In the genomic region with DNA sequence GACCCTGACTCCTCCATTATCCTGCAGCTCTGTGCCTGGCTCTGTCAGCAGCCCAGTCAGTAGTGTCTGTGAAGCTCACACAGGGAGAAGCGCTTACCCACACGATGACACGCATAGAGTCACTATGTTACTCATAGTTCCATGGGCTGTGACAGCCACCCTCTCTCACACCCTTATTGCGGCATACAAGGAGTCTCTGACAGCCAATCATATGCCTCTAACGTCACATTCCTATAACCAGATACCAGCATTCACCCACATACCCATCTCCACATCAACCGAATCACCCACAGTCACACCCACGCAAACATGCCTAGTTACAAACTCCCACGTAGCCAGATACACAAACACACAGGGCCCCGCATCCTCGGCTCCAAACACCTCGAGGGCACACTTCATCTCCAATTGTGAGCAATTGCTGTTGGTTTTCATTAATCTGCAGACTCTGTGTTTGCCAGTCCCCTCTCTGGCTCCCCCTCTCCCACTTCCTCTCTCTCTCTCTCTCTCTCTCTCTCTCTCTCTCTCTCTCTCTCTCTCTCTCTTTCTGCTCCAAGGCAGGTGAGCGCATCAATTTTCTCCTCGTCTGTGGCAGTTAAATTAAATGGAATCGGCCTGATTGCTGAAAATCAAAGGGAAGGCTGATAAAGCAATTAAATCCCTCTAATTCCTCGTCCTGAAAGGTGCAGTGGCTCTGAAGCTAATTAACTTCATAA, we compare ENCODE assay signal across 20 mouse cellular contexts. TPM values are rescaled to one million over a fixed set of nuclear protein-coding genes. Genes with fewer than 3 reads are reported as not detected.
DNase-seq lines count a peak whose midpoint lies in the region; ATAC-seq and TF ChIP-seq lines count a peak whose summit lies in the region.
"Had no signal": no experiment of that assay in that cellular context is flagged by ENCODE, and none has a peak within 500 bp of the region (broad histone marks: within the 10 kb centered on the region; RNA-seq: fewer than 3 reads in every experiment).

No protein-coding gene starts in this region.

- H3K36me3 ChIP-seq in forebrain, postnatal 0 days (ENCODE audit: insufficient read depth): no peaks in the 10 kb centered on the region
- H3K36me3 ChIP-seq in forebrain, embryonic 13.5 days (ENCODE audit: poor library complexity, severe bottlenecking): no peaks in the 10 kb centered on the region
- H3K36me3 ChIP-seq: embryonic facial prominence, embryonic 10.5 days; liver, embryonic 15.5 days had no signal

- TF ChIP-seq CTCF in forebrain, postnatal 0 days (IDR thresholded peaks at IDR 0.05; ENCODE audit: low read depth): no peak

- WGBS in forebrain, postnatal 0 days: 40% methylated on average over 15 of the region's 15 CpGs
- 42% methylated on average over 15 of the region's 15 CpGs for WGBS in forebrain, embryonic 13.5 days

- no peaks in the 10 kb centered on the region for H3K9me3 ChIP-seq in forebrain, postnatal 0 days (ENCODE audit: low read length)
- H3K9me3 ChIP-seq in forebrain, embryonic 13.5 days (replicated peaks): no peaks in the 10 kb centered on the region
- H3K9me3 ChIP-seq: embryonic facial prominence, embryonic 10.5 days; liver, embryonic 15.5 days; megakaryocyte, embryonic 14.5 days had no signal

- H3K27ac ChIP-seq in forebrain, postnatal 0 days (ENCODE audit: low read depth, low read length): no peak overlapping the region
- H3K27ac ChIP-seq in forebrain, embryonic 13.5 days: no peak overlapping the region
- H3K27ac ChIP-seq: embryonic facial prominence, embryonic 10.5 days; heart, adult 2 months; liver, embryonic 15.5 days had no signal

- H3K4me1 ChIP-seq in forebrain, postnatal 0 days (ENCODE audit: insufficient read depth): no peaks in the 10 kb centered on the region
- H3K4me1 ChIP-seq in forebrain, embryonic 13.5 days: no peaks in the 10 kb centered on the region
- H3K4me1 ChIP-seq: liver, embryonic 15.5 days; megakaryocyte, embryonic 14.5 days had no signal

- H3K27me3 ChIP-seq in forebrain, postnatal 0 days (ENCODE audit: insufficient read depth, low read length): no peaks in the 10 kb centered on the region; the same call in 1 of the 2 replicates
- H3K27me3 ChIP-seq in forebrain, embryonic 13.5 days: peaks cover 64% of the 10 kb centered on the region

- H3K9ac ChIP-seq in forebrain, postnatal 0 days: no peak overlapping the region
- no peak overlapping the region for H3K9ac ChIP-seq in forebrain, embryonic 13.5 days
- H3K9ac ChIP-seq: liver, embryonic 15.5 days had no signal

- no peak for DNase-seq in forebrain, postnatal 0 days
- DNase-seq in layer of hippocampus, adult 18-20 months (ENCODE audit: low spot score in 2 of 2): peak; percentile 39 to 68
- no peak for DNase-seq in layer of hippocampus, adult 9-10 months (ENCODE audit: low spot score)
- peak; percentile 29 to 42 for DNase-seq in right cerebral cortex, adult 2 months (ENCODE audit: low spot score in 2 of 2)
- no peak for DNase-seq in right cerebral cortex, postnatal 14 days
- DNase-seq in B cell, adult 2 months: no peak
- no peak for DNase-seq in kidney, postnatal 36 days
- DNase-seq: adrenal gland, postnatal 10 days; cerebellum, adult 18-20 months; heart, adult 2 months; kidney, adult 2 months; kidney, postnatal 14 days; thymus, postnatal 25 days had no signal

- H3K4me2 ChIP-seq in forebrain, postnatal 0 days (ENCODE audit: low read depth): no peak overlapping the region
- H3K4me2 ChIP-seq in forebrain, embryonic 13.5 days: no peak overlapping the region
- H3K4me2 ChIP-seq: liver, embryonic 15.5 days had no signal

- ATAC-seq in forebrain, postnatal 0 days: peak; percentile 32
- no peak for ATAC-seq in forebrain, embryonic 13.5 days
- ATAC-seq: forebrain, embryonic 16.5 days; lung, postnatal 0 days had no signal

- H3K4me3 ChIP-seq in forebrain, postnatal 0 days (ENCODE audit: low read depth, low read length): no peak overlapping the region
- H3K4me3 ChIP-seq in forebrain, embryonic 13.5 days: no peak overlapping the region
- H3K4me3 ChIP-seq: embryonic facial prominence, embryonic 10.5 days; heart, adult 2 months; liver, embryonic 15.5 days; megakaryocyte, embryonic 14.5 days; myocyte had no signal

RNA-seq across cellular contexts. Expression of a gene that starts 56.6 kb away (rescaled TPM):
- 42.7 and 50.0 TPM in 2 replicates for total RNA-seq in forebrain, postnatal 0 days (2014; rRNA removed)
- 11.1 and 16.1 TPM in 2 replicates for polyA plus RNA-seq in forebrain, postnatal 0 days (2015; fragmentation: Nextera tagmentation; extraction: Ambion mirVana)
- 30.4 and 34.5 TPM in 2 replicates for polyA plus RNA-seq in forebrain, embryonic 13.5 days (2015; fragmentation: Nextera tagmentation; extraction: Ambion mirVana)
- total RNA-seq in layer of hippocampus, adult 18-20 months (2021): 10 to 100 TPM; 40.1 to 41.9 TPM

Comparison
In these comparisons a context has a peak if more than half of its experiments do, and no peak if none do; other contexts are left out.
1. DNase-seq: peak in layer of hippocampus, adult 18-20 months (2 of 2) and right cerebral cortex, adult 2 months (2 of 2); none in forebrain, postnatal 0 days (single experiment), layer of hippocampus, adult 9-10 months (single experiment), right cerebral cortex, postnatal 14 days (single experiment), B cell, adult 2 months (0 of 2) and kidney, postnatal 36 days (0 of 2).